Mouse (Mus musculus): Measurements from ENCODE around the gene Smyd1.

DNA sequence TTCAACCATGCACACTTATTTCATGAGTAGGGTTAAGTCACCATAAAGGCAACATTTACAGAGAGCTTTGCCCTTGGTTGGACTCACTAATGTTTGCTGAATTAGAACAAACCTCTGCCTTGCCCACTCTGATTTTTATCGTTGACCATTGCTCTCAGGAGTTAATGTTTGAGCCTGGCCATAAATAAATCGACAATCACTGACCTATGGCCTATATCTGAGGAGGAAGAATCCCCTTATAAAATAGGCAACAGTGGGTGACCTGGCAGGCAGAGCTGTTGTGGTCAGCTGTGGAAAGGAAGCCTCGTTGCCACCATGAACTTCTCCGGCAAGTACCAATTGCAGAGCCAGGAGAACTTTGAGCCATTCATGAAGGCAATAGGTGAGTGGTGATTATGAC, 122.4 kb downstream of the Smyd1 start, which contains the start of gene Fabp1:
- TF ChIP-seq TAL1 (IDR thresholded peaks at IDR 0.05; ENCODE audit: low read length) (no peak), GATA1 (IDR thresholded peaks at IDR 0.05; ENCODE audit: low read length) (no peak)
